Mouse (Mus musculus): ENCODE measurements around the gene Adk.

The Adk gene

DNA sequence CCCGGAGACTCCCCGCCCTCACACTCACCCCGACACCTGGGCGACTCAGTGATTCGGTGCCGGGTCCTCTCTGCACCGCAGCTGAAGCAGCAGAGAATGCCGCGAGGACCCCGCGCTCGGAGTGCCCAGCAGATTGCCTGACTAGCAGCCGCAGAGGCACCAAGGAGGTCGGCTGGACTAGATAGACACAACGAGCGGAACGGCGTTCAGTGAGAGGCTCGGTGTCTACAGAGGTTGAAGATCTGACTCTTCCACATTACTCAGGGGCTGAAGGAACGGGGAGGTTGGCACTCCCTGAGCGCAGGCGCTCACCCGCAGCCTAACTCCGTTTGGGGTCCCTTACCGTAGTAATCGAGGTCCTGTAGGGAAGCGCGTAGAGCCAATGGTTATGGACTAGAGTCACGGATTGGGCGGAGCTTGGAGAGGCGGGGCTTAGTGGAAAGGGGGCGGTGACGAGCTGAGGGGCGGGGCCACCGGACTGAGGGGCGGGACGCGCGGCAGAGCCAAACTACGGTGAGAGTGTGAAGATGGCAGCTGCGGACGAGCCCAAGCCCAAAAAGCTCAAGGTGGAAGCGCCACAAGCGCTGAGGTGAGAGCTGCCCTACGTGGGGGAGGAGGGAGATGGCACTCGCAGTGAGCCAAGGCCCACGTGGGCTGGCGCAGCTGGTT is at the start of gene Adk, which contains the start of gene Ap3m1:
Adk (plus strand) TSS at position 463 of the 669 bp plus-strand sequence.
Ap3m1 (minus strand) TSS at position 397 of the 669 bp plus-strand sequence.
- DNase-seq = peak; percentile 97

DNA sequence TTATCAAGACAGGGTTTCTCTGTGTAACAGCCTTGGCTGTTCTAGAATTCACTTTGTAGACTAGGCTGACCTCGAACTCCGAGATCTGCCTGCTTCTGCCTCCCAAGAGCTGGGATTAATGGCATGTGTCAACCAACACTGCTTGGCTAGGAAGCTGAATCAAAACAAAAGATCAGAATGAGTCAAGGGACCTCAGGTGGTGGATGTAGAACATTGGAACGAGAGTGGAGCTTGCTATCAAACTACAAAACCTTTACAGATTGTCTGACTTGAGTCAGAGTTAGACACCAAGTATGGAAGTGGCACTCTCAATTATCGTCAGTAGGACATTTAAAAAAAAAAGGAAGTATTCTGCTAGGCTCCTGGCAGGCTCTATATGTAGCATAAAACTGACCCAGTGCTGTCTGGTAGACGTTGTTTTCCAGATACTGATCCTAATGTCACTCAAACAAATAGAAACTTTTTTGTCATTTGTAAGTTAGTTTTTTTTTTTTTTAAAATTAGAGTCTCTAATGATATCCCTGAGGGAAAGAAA is 38.5 kb upstream of the Adk start:
- no peak for DNase-seq

GRCm38 (mm10) chr14:21017871-21018270 is 34.5 kb upstream of the Adk start:
- DNase-seq = no peak

DNA sequence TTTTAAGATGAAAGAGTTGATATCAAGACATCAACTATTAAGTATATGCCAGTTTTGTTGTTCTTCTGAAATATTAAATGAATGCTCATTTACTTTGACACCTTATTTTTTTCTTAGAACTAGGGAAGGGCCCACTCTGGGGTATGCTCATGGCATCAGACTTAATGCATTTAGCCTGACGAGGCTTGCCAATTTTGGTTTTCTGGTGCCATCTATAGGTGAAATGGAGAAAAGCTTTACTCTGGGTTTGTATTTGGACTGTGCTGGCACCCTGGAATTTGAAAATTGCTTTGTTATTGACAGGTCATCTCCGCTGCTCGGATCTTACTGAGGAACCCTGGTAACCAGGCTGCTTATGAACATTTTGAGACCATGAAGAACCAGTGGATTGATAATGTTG is 33.4 kb upstream of the Adk start:
- DNase-seq = no peak

- DNase-seq = no peak
Measured at GRCm38 (mm10) chr14:21020435-21020834, 31.9 kb upstream of the Adk start.

DNA sequence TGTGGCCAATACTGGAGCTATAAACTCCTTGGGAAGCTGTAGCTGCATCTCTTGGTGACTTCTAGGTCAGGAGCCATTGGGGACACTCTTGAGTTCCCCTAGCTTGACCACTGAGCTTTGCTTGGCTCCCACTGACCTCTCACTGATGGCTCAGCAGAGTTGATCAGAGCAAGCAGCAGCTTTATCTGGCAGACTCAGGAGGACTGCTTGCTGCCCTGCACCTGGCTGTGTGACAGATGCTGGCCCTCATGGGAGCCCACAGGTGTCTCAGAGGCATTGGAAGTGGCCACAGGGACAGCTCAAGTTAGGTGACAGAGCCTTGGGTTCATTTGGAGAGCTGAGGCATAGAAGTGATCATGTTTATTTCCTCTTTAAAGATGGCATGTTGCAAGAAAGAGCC is 24.8 kb upstream of the Adk start:
- no peak for DNase-seq

- DNase-seq = no peak
Measured at GRCm38 (mm10) chr14:21029025-21029659, 23.2 kb upstream of the Adk start.

GRCm38 (mm10) chr14:21031783-21032511 is 20.4 kb upstream of the Adk start:
- peak; percentile 17 for DNase-seq

DNA sequence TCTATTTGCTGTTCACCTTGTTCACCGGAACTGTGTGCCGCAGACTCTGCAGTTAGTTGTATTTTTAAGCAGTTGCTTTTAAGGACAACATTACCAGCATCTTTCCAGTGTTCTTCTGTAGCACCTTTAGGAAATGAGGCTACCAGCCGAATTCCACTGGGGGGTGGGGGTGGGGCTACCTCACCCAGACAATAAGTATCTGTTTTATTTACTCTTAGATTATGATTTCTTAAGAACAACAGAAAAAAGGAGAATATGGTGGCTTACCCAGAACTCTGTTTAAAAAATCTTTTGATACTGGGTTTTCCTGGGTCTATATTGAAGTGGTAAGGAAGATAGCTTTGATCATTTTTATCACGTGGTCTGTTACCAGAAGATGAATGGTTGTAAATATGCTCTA is 18.1 kb upstream of the Adk start:
- no peak for DNase-seq

DNA sequence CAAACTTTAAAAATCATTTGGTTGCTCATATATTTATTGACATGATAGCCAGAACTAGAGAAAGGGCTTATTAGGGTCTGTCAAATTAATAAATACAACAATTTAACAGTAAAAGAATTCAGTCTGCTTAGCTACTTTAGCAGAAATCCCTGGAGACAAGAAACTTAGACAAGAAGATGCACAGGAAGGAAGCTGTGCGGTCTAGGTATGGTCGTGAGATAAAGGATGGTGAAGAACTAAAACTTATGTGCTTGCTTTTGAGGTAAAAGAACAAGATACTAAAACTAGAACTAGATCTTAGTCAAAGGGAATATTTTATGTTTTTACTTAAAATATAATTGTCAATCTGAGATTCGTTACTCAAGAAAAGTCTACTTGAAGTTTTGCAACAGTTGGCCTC is 17.6 kb upstream of the Adk start:
- DNase-seq = no peak

DNA sequence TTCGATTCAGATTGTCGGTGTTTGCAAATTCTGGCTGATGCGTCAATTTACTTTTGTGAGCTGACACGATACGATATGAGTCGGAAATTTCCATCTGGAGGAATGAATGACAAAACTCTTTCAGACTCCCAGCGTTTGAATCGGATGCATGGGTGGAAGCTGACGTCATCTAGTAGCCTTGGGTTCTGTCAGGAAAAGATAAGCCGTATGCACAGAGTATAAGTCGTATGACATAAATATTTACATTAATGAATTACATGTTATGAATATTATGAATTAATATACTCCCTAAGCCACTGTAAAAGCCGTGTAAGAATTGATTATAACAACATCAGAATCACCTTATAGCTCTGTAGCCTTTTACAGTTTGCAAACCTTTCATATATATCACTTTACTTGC is 13.3 kb upstream of the Adk start:
- no peak for DNase-seq

GRCm38 (mm10) chr14:21039623-21040022 is 12.8 kb upstream of the Adk start:
- DNase-seq = no peak

DNA sequence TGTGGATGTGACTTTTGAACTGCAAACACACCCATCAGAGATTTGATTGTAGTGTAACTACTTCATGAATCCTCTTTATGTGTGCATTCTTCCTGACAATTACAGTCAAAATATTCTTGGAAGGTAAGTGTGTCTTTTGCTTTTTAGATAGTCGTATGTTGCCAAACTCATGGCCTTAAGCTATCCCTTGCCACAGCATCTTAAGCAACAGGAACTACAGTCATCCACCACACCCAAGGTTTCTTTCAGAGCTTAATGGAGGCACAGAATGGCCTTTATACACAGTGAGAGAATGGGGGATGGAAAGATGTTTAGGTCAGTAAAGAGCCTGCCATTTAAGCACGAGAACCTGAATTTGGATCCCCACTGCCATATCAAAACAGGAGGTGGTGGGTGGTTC is 4.5 kb upstream of the Adk start:
- no peak for DNase-seq

DNA sequence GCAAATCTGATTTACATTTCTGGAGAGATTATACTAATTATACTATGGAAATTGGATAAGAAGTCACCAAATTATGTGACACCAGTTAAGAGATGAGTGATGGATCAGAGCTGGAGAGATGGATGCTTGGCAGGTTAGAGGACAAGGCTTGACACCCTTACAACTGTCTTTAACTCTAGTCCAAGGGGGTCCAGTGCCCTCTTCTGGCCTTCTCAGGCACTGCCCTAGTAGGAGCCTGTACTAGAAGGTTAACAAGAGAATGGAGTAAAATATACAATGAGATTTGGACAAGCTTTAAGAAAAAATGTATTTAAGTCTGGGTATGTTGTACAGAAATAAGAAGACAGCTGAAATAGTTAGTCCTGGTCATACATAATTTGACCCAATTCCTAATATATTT is 3.5 kb upstream of the Adk start:
- peak; percentile 72 for DNase-seq

- peak; percentile 68 for DNase-seq
Measured at GRCm38 (mm10) chr14:21050734-21051133, 1.6 kb upstream of the Adk start.

DNA sequence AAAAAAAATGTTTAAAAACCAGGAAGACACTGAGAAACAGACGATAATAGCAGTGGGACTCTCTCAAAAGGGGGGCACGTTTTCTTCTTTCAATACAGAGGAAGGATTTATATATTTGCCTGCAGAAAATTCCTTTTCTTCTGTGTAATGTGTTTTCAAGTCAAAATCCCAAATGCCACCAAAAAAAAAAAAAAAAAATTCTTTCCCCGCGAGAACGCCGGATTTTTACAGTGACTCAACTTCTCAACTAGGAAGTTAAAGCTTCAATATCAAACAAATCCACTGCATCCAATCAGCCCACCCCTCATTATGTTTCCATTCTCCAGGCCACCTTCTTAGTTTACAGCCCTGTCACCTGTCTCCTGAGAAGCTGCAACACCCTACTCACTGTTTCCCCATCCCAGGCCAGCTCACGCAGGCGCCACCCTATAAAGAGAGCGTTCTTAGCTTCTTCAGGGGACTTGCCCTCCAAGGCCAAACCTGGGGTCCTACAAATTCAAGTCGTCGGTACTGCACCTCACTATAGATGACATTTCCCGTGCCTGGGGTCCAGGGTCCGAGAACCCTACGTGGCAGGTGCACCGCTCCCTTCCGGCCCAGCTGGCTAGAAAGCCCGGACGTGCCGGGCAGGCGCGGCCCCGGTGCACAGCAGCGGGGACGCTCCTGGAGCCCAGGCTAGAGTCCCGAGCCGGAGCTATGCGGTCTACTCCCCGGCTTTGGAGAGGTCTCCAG is 828 bp upstream of the Adk start:
- no peak for DNase-seq

GRCm38 (mm10) chr14:21052781-21053130 is 382 bp downstream of the Adk start:
- DNase-seq = peak; percentile 68

GRCm38 (mm10) chr14:21053151-21053550 is 777 bp downstream of the Adk start:
- DNase-seq = no peak

DNA sequence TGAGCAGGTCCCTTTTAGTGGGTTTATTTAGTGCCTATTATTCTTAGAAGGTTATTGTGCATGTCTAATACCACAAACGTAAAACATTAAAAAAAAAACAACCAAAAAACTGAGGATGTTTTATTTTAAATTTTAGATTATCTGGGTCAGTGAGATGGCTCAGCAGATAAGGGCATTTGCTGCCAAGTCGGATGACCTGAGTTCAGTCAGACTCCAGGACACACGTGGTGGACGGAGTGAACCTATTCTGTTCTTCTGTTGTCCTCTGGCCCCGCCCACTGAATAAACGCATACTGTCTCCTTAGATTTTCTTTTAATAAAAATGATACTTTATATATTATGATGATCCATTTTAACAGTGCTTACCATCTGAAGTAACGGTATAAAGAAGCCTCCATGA is 1.2 kb downstream of the Adk start:
- peak; percentile 15 for DNase-seq

GRCm38 (mm10) chr14:21058972-21059371 is 6.6 kb downstream of the Adk start:
- DNase-seq = no peak

GRCm38 (mm10) chr14:21062766-21063513 is 10.6 kb downstream of the Adk start:
- no peak for DNase-seq

- no peak for DNase-seq
Measured at GRCm38 (mm10) chr14:21064321-21064720, 11.9 kb downstream of the Adk start.

Data from thymus, postnatal 4 days (tissue).